Mouse (Mus musculus) mature B cell (primary cell): ENCODE measurements around the gene Cnot6.

ENCODE experiments used
- in situ Hi-C: fragments of 300-500 bp; cut with MboI; formaldehyde crosslinking; loops from 2 replicates; pipeline ENCODE4 v1.14.3; 2019

Gene Cnot6

DNA sequence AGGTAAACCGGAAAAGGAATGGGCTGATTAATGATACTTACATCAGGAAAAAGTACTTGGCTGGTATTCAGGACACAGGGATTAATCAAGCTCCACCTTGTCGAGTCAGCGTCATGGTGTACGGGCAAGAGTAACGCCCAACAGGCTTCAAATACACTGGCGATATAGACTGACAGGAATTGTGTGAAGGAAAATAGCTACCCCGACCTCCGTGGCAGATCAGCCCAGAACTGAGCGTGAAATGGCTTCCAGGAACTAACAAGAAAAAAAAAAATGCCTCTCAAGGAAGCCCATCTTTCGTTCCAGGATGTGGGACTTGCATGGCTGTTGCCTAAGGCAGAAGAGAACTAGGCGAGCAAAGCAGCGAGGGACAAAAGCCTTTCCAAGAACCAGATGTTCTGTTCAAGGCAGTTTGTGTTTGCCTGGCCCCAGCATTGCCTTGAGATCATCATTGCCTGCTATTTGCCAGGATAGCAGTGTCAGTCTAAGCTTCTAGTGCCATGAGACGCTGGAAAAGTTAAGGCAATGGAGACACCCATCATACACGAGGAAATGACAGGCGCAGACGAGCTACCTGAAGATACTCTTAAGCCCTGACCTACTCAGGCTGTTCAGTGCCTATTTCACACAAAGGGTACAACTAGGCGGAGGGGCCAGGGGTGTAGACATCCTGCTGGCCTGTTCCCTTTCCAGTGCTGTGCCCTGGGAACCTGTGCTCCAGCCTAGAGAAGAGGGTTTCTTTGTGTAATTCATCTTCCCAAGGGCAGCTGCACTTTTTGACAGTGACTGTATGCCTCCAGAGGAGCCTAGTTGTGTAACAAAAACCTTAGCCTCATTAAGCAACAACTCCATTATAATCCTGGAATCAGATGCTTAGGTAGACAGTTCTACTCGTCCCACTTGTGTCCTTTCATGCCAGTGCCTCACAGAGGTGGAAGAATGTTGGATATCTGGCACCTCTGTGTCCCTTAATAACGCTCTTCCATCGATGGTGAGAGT is 1.1 kb upstream of the Cnot6 start:
- in situ Hi-C loops = no loop called here

DNA sequence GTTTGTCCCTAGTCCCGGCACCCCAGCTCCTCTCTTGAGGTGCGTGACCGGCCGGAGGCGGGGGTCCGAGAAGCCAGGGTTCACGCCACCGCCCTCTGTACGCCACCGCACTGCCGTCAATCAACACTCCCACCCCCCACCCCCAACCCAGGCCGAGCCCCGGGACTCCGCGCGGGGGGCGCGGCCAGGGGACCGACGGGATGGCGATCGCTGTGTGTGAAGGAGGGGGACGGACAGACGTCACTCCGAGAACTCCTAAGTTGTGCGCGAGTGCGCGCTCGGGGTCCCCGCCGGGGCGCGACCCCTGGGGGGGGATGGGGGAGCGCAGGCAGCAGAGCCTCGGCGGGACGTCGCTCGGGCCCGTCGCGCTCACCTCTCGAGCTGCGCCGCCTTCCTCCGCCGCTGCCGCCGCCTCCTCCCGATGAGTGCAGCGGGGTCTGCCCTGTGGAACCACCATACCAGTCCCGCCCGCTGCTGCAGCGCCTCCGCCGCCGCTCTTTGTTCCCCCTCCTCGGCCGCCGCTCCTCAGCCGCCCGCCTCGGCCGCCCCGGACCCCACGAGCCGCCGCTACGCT is 455 bp downstream of the Cnot6 start:
- in situ Hi-C loops = no loop called here

DNA sequence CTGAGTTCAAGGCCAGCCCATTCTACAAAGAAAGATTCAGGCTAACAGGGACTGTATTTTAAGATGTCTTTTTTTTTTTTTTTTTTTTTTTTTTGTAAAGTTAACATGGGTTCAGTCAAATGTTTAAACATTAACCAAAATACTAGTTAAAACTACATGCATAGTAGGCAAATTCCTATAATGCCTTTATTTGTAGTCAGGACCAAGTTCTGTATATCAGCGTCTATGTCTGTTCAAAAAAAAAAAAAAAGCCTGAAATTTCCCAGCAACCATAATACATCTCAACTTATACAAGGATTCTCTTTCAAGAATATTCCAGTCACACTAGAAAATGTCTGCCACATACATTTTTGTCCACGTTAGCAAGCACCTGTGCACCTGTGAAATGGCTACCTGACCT is 1.9 kb downstream of the Cnot6 start:
- in situ Hi-C loops = no loop called here

- in situ Hi-C loops = no loop called here
Measured at GRCm38 (mm10) chr11:49707834-49708233, 4.7 kb downstream of the Cnot6 start.

DNA sequence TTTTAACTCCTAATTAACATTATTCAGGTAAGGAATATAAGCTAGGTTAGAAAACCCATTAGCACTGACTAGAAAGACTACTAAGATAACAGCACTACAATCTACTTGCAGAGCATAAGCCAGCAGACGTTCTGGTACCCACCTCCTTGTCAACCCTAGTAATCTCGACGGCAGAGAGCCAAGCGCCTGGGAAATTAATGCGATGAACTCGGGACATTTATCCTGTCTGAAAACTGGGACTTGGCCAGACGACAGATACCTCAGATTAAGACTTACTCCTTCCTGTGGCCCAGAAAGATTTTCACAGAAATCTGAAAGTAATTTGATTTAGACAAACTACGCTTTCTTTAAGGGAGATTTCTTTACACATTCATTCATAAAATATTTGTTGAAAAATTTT is 7.7 kb downstream of the Cnot6 start:
- in situ Hi-C loops = no loop called here

DNA sequence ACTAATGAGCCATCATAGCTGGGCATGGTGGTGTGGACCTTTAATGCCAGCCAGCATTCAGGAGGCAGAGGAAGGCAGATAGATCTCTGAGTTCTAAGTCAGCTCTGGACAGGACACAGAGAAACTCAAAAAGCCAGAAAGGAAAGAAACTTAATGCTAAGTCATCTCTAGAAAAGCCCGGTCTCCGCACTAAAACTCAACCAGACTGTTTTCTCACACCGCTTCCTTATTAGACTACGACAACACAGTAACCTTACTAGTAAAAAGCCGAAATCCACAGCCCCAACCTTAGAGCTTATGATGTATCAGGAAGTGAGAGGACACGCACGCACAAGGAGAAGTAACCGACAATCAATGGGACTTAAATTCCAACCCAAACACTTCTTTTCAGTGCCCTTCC is 10.5 kb downstream of the Cnot6 start:
- in situ Hi-C loops = no loop called here

DNA sequence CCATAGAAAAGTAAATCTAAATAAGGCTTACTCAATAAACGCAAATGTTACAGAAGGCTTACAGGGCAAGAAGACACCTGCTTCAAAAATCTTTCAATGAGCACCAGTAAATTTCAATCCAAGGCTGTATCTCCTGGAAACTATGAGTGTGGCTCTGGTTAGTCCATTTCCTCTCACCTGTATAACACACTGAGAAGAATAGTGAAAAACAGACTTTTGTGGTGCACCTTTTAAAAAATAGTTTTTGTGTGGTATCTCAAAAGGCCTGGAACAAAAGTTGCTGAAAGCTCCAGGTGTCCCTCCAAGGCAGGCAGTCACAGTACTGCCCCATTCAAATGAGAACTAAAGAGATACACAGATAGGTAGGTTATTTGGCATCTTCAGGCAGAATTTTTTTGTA is 13.4 kb downstream of the Cnot6 start:
- in situ Hi-C loops = no loop called here

GRCm38 (mm10) chr11:49697779-49698178 is 14.7 kb downstream of the Cnot6 start:
- in situ Hi-C loops = no loop called here

- in situ Hi-C loops = no loop called here
Measured at GRCm38 (mm10) chr11:49696472-49696871, 16.1 kb downstream of the Cnot6 start.

DNA sequence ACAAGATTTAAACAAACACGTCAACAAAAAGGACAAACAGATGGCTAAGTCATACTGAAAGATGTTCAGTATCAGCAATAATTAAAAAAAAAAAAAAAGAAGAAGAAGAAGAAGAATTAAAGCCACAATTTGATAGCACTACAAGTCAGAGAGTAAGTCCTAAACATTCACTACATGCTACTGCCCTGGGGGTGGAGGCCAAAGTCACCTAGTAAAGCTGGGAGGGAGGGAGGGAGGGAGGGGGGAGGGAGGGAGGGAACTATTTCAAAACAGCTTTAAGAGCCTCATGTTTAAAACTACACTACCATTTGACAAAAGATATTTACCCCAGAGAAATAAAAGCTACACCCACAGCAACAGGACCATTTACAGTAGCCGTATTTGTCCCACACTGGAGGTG is 16.8 kb downstream of the Cnot6 start:
- in situ Hi-C loops = no loop called here

DNA sequence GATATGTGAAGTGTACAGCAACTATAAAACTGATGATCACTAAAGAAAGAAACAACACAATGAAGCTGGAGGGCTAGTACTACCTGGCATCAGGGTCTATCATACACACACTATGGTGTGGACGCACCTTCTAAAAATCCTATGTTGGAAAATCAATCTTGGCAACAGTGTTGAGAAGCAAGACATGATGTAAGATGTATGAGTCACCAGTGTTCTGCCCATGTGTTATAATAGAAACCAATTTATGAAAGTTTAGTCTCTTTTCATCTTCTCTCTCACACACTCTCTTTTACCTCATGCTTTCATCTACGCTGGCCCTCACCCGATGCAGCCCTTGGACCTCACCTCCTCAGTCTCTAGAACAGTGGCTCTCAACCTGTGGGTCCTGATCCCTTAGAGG is 17.5 kb downstream of the Cnot6 start:
- in situ Hi-C loops = no loop called here

DNA sequence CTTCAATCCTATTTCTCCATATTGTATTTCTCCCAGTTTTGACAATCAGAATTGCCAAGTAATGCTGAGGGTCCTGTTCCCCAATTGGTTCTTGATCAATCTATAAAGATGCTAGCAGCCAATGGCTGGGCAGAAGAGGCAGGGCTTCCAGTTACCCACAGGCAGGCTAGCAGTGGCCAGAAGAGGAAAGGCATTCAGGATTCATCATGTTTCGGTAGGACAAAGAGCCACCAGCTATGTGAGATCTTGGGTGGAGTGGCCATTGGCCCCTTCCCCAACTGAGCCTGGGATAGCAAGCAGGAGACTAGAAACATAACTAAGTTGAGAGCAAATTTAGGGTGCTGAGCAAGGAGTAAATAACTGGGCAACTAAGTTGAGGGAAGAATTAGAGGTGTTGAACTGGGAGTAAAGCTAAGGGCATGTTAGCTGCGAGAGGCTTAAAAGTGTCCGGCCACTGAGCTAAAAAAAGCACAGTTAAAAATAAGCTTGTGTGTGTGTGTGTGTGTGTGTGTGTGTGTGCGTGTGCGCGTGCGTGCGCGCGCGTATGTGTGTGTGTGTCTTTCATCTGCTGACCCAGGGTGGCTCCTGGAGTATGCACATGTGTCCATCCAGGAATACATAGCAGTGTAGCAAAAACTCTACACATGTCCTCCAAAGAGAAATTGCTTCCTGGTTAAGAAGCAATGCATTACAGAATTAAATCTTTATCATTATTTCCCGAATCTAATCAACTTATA is 28.1 kb downstream of the Cnot6 start:
- in situ Hi-C loops = no loop called here

GRCm38 (mm10) chr11:49673433-49673832 is 39.1 kb downstream of the Cnot6 start:
- in situ Hi-C loops = no loop called here

- in situ Hi-C loops = no loop called here
Measured at GRCm38 (mm10) chr11:49665462-49665861, 47.1 kb downstream of the Cnot6 start.

DNA sequence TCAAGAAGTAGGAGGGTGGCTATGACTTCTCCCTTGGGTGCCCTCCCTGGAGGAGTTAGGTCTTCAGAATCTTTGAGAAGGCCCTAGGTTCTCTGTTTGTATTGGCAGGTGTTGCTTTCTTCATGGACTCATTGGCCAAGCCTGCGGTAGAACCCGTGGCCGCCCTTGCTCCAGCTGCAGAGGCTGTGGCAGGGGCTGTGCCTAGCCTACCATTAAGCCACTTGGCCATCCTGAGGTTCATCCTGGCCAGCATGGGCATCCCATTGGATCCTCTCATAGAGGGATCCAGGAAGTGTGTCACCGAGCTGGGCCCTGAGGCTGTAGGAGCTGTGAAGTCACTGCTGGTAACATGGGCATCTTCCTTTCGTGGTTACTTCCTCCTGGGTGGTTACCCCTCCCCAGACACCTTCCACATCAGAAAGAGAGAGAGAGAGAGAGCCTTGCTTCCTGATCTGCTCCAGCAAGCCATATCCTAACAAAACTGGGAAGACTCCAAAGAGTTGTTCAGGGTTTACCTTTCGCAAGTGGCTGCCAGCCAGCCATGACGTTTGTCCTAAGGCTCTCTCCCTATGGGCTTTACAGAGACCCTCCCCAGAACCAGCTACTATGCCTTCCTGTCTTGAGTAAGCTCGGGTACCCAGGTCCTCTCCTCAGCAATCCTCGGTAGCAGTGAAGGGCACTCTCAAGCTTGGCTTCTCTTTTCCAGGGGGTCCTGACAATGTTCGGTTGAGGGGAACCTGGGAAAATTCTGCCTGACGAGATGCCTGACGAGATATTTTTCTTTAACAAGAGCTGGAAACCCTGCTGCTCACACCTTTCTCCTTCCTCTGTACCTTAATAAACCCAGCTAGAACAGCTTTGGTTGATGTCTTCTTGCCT is 48.0 kb downstream of the Cnot6 start:
- in situ Hi-C loops = no loop called here

DNA sequence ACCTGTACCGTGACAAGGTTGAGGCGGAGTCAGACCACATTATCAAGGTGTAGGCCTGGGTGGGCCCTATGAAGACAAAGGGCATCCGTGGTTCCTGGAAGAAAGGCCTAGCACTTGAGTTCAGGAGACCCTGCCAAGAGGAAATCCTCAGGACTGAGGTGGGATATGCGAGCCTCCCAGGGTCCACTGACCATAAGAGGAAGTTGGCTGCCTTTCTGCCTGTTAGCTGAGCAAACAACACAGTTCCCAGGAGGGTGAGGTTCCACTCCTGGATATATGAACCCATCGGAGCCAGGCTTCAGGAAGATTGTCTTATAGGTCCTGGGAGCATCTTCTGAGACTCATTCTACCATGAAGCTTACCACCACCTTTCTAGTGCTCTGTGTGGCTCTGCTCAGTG is 49.2 kb downstream of the Cnot6 start, which contains the start of gene Scgb3a1:
Gene Scgb3a1, plus strand, starts transcription at position 301 of the 400 bp plus-strand sequence.
- in situ Hi-C loops = no loop called here

DNA sequence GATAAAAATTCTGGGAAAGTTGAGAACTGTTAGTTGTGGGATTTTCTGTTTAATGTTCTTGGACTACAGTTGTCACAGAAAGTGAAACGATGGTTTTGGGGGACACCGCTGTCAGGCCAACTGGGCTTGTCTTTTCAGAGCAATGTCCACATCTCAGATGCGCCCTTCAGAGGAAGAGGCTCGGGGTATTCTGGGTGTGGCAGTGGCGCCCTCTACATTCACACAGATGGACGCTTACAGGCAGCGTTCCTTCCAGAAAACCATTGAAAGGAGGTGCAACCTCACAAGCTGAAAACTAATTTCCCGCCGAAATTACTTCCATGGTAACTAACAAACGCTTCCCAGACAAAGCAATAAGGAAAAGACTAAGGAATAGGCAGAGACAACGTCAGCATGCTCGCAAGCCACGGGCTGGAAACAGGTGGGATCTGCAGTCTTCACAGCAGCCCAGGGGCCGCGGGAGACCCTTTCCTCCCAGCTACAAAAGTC is 50.2 kb downstream of the Cnot6 start:
- in situ Hi-C loops = no loop called here

DNA sequence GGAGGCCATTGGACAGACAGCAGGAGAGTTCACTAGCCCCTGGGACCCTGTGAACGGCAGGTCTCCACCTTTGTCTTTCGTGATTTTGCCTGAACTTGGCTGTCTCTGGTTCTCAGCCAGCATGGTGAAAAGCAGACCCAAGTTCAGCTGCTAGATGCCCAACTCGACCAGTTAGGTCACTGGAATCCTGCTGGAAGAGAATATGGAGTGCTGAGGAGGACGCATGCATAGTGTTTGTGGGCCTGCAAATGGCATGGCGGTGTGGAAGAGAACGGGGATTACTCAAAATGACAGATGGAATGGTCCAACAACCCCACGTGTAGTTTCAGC is 53.1 kb downstream of the Cnot6 start:
- in situ Hi-C loops = no loop called here

DNA sequence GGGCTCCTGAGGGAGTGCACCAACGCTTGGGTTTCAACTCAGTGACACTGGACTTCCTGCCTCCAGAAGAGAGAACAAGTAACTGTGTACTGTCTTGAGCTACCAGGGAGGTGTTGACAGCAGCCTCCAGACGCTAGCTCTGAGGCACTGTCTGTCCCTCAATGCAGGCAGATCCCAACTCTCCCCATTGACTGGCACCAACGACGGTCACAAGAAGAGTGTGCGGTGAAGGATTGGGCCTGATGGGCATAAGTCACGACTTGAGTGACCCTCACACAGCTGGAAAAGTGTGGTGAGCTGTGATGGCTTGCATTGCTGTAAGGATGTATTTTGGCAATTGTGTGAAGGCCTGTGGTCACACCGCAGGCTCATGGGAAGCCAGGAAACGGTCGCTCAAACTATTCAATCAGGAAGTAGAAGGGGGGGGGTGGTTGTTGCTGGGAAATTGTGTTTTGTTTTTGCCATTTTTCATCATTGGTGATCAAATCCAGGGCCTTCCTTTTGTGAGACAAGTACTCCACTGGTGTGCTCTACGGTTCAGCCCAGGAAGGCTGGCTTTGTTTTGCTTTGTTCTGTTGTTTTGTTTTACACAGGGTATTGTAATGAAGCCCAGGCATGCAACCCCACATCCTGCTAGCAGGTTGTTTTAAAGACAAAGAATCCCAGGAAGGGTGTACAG is 53.6 kb downstream of the Cnot6 start:
- in situ Hi-C loops = no loop called here

DNA sequence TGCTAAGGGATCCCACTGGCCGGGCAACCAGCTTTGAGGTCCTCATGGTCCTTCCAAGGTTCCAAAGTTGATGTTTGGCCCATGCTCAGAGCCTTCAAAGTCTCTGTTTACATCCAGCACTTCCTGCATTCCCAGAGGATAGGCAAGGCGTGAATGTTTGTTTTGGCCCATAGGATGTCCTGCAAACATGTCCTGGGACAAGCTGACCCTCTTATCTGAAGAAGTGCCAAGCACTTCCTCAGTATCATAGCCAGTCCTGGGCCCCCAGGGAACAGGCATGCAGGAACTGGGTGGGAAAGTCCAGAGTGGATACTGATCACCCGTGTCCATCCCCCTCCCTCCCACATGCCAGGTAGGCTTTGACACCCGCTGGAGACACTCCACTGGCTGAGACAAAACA is 54.5 kb downstream of the Cnot6 start:
- in situ Hi-C loops = no loop called here

GRCm38 (mm10) chr11:49655501-49655900 is 57.0 kb downstream of the Cnot6 start:
- in situ Hi-C loops = no loop called here
